Mouse (Mus musculus): ENCODE measurements around the gene Tox3. TPM values are rescaled to one million over a fixed set of nuclear protein-coding genes. Genes with fewer than 3 reads are reported as not detected.

Gene Tox3
- total RNA-seq, 2 experiments from 2014 or later: 18.0 to 18.5 TPM

DNA sequence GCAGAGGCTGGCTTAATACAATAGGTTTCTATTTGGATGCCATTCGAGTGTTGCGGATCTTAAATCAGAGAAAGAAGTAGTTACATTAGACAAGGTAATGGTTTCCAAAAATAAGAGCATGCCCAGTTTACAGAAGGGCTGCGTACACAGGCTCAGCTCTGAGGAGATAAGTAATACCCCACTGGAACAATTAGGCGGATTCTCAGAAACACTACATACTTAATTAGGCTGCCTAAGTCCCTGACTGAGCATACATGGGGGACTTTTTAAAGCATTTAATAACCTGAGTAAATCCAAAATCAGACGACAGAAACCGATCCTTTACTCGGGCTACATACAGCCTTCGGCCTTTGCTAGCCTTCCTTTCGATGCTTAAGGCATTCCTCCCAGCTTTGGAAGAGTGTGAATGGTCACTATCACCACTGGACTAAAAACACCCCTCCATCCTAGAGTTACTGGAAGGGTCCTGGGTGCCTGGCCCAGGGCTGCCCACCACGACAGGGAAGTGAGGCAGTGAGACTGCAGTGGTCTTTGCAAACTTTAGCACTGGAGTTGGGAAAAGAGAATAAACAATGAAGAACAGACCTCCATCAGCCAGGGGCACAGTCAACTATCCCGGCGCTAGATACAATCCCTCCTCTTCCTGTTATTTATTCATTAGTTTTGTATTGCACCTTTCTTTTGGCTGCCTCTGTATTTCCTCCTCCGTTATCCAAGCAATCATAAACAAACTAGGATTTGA is 1.8 kb downstream of the Tox3 start:
- intact Hi-C loops (cut with DNase I): loop anchor here (5.0 to 10.0 kb wide), 4 partner anchors 148 to 492 kb away; no protein-coding TSS in a partner anchor
- no peak for DNase-seq (ENCODE audit: extremely low spot score in 1 of 2, low spot score in 2 of 2)

DNA sequence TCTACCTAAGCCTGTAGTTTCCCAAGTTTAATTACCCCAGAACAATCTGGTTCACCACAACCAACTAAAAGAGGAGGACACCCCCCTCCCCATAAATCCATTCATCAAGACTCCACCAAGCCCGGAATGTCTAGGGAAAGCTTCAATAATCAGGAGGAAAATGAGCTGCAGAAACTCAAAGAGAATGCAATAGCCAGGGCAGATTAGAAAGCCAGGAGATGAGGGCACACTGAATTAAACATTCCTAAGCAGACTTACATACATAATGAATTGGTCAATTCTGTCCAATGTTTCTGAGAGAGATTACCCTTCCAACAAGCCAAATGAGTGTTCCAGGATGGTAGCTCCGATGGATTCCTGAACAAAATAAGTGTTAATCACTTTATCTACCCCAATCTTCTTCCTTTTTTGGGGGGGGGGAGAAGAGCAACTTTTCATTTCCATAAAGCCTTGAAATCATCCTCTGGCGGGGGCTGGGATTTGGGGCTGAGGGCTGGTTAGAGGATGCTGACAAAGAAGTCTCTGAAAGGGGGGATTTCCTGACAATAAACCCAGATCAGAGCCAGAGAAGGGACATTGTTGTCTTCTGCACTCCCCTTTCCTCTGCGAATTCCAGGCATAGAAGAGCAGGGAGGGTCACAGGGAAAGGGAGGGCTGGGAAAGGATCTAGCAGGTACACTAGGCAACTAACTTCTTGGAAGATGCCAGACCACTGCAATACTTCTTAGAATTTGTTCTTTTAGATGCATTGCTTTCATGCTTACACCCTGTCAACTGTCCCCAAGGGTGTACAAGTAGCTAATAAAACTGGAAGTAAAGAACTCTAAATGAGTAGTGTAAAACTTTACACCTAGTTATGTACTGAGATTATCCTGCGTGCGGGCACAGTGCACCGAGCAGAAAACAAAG is 17.5 kb downstream of the Tox3 start:
- no peak for DNase-seq (ENCODE audit: extremely low spot score in 1 of 2, low spot score in 2 of 2)
- intact Hi-C loops (cut with DNase I): no loop called here

DNA sequence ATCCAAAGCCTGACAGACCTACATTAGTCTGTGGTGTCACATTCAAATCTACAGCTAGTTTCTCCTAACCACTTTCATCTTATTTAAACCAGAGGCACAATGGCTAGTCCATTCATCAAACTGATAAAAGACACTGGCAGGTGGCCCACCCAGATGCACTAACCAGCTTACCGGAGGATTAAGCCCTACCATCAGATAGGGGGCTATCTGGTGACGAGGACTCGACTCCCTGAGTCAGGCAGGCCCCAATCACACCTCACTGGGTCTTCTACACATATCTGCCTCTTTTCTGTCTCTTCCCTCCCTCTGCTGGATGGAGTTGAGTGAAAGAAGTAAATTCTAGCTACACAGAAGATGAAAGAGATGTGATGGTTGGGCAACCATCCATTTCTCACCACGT is 24.3 kb downstream of the Tox3 start:
- intact Hi-C loops (cut with DNase I): no loop called here

DNA sequence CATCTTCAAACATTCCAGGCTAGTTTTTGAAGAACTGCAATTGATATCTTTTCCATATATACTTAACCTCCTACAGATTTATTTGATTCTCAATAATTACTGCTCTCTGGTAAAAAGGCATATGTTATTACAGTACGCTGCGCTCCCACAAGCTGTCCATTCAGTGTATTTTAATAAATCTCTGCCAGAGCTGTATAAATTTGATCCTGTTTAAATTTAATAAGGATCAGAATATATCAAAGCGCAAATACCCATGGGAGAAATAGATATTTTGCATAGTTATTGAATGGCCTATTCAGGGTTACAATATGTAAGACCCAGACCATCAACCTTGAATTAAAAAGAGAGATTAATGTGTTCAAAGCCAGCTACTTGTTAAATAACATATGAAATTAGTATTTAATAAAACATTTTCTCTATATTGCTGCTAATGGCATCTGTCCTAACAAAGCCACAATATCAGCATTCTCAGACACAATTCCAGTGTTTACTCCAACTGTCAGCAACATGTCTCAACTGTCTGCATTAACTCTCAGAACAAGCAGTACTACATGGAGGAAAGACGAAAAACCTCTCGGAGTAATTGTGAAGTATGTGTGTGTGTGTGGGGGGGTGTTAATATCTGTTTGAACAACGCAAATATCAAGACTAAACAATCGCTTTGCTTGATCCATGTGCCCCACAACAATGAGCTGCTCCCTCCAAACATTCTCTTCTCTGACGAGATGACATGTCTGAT is 25.3 kb downstream of the Tox3 start:
- intact Hi-C loops (cut with DNase I): no loop called here
- DNase-seq (ENCODE audit: extremely low spot score in 1 of 2, low spot score in 2 of 2): no peak

More for the DNA sequence above, 24.3 kb downstream of the Tox3 start:
- DNase-seq (ENCODE audit: extremely low spot score in 1 of 2, low spot score in 2 of 2): no peak

DNA sequence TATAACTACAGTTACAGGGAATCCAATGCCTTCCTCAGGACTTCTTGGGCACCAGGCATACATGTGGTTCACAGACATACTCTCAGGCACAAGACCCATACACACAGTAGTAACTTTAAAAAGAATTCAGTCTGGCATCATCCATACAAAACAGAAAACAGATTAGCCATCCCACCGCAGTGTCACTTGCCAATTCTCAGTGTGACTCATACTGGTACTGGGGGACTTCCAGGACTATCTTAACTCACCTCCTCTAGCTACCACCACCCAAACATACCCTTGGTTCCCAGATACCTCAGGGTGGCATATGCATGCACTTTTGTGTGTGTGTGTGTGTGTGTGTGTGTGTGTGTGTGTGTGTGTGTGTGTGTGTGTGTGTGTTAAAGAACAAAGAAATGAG is 26.9 kb downstream of the Tox3 start:
- DNase-seq (ENCODE audit: extremely low spot score in 1 of 2, low spot score in 2 of 2): no peak
- intact Hi-C loops (cut with DNase I): no loop called here

DNA sequence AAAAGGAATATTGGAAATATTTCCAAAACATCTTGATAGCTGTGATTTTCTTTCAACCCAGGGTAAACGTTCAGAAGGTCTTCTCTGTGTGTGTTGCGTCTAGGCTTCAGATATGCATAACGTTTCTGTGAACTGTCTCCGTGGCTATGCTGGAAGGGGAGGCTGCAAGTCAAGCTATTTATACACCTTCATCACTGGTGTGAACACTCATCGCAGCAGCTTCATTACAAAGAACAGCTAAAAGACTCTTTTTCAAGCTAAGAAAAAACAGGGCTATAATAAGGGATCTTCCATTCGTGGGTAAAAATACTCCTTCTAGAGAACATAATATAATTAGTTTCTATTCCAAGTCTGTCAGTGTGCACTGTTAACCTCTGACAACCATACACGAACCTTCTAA is 33.8 kb downstream of the Tox3 start:
- DNase-seq (ENCODE audit: extremely low spot score in 1 of 2, low spot score in 2 of 2): no peak
- intact Hi-C loops (cut with DNase I): no loop called here

DNA sequence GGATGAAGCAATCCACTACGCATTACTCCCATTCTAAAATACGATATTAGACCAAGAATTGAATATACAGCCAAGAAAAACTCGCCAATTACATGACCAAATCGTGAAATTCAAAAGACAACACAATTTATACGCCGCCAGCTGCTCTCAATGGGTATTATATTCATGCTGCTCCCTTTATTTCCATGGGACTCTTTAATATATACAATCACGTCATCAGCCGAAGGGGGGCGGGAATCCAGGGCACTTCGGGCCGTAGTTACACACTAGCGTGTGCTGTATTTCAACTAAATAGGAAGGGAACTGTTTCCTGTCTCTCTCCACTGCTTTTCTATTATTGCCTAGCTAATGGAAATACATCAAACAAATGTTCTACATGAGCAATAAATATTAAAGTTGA is 45.2 kb downstream of the Tox3 start:
- peak in 1 of 2 experiments; percentile 21 for DNase-seq (ENCODE audit: extremely low spot score in 1 of 2, low spot score in 2 of 2)
- intact Hi-C loops (cut with DNase I): no loop called here

DNA sequence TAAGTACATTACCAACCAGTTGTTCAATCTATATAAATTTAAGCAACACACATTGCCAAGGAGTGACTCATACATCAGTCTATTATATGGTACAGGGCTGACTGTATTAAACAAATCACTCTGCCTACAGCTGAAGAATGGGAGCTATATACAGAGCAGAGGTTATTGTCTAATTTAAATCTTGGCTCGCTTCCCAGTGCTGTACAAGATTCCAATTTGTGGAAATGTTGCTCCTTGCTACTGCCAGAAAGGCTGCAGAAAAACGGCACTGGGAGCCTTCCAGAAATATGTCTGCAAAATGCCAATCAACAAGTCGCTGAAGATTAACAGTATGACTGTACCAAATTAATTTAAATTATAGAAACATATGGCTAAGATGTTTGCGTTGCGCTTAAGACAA is 45.9 kb downstream of the Tox3 start:
- intact Hi-C loops (cut with DNase I): no loop called here
- peak; percentile 22 to 53 for DNase-seq (ENCODE audit: extremely low spot score in 1 of 2, low spot score in 2 of 2)

DNA sequence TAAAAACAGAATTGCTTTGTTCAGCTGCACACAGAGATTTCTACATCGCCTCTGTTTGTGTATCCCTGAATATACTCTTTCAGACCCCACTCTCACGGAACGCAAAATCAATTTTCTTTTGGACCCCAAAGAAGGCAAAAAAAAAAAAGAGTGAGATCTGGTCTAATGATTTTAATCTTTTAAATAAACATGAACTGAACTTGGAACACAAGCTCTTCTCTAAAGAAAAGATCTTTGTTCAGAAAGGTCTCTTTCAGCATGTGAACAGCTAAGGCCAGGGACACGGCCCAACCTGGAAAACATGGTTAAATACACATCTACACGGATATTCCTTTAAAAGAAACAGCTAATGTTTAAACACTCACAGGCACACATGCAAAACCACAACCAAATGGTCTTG is 46.6 kb downstream of the Tox3 start:
- intact Hi-C loops (cut with DNase I): no loop called here
- DNase-seq (ENCODE audit: extremely low spot score in 1 of 2, low spot score in 2 of 2): no peak

DNA sequence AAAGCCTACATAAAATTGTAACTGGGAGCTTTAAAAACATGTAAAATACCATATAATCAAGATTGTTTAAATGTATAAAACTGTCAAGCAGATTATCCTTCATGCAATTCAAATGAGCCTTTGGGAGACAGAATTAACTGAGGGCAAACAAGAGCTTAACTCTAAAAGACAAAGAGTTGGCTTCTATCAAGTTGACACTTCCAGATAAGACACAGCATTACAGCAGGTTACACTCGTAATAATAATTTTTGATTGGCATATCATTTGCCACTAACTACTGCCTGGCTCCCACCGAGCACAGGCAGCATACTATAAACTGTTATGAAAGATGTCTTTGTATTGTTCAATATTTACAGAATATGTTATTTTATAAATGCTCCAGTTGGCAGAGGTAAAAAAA is 47.2 kb downstream of the Tox3 start:
- intact Hi-C loops (cut with DNase I): no loop called here
- DNase-seq (ENCODE audit: extremely low spot score in 1 of 2, low spot score in 2 of 2): no peak

DNA sequence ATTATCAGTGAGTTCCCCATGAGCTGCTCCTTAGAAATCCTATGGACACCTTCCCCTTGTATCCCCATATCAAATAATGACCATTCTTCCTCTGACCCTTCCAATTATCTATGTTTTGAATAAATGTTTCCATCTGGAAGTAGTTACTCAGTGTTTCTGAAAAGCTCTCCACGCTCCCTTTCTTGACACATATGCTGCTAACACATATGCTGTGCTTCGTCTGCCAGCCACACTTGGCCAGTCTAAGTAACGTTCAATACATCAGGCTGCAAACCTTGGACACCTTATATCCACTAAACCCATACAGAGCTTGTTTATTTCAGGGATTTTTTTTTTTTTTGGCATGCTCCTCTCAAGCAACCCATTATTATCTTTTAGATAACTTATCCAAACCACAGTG is 54.1 kb downstream of the Tox3 start:
- no peak for DNase-seq (ENCODE audit: extremely low spot score in 1 of 2, low spot score in 2 of 2)
- intact Hi-C loops (cut with DNase I): no loop called here

DNA sequence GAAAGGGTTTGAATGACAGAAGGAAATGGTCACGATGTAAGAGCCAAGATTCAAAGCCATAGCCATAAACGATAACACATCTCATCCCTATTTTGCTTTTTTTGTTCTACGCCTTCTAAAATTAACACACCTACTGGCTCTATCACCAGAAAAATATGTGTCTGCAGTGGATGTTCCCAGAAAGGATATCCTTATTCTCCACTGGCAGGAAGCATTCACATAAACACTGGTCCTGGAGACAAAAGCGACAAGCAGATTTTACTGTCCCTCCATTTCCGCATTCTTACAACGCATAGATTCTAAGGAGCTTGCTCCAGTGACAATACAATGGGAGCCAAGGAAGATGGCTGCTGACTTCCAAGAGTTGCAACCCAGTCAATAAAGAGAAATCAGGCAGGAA is 57.3 kb downstream of the Tox3 start:
- no peak for DNase-seq (ENCODE audit: extremely low spot score in 1 of 2, low spot score in 2 of 2)
- intact Hi-C loops (cut with DNase I): no loop called here

DNA sequence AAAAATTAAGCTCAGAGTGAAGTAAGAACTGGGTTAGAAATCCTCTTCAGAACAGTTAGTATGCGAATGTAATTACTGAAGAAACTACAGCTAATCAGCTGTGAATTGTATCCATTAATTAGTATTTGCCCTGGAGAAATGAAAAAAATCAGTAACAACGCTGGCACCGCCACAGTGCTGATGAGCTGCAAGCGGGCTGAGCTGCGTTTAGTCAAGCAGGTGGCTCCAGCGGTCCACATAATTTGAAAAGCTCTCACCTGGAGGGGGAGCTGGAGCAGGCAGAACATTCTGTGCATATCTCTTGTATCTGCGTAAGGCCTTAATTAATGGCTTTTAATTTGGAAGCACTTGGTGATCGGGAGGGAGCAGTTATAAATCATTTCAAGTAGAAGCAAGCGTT is 71.4 kb downstream of the Tox3 start:
- DNase-seq (ENCODE audit: extremely low spot score in 1 of 2, low spot score in 2 of 2): no peak
- intact Hi-C loops (cut with DNase I): no loop called here

DNA sequence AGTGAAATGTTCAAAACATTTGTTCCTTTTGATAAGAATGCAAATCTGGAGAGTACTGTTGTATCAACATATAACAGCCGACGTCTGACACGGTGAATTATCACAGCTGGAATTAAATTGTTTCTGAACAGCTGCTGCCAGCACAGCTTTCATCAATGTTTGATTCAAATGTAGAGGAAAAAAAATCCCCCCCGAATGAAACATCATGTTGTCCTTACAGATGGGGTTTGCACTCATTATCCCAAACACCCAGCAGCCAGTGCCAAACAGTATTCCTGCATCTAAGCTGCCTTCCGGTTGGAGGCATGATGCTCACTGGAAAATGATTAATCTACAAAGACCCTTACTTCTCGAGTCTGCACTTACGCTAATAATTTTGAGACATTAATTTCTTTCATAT is 75.0 kb downstream of the Tox3 start:
- intact Hi-C loops (cut with DNase I): no loop called here
- DNase-seq (ENCODE audit: extremely low spot score in 1 of 2, low spot score in 2 of 2): no peak

DNA sequence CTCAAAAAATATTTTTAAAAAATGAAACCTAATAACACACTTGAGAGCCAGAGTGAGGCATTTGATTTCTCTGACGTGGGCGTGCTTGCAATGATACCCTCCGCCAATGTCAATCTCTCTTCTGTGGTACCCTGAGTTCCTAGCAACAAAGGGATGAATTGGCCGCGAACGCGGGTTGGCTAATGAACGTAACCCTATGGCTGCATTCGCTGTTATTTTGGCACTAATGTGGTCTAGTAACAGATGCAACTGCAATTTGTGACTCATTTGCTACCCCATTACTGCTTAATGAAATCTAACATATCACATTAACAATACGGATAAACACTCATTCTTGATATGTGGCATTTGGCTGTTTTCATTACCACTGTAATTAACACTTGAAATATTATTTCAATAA is 76.2 kb downstream of the Tox3 start:
- intact Hi-C loops (cut with DNase I): no loop called here
- DNase-seq (ENCODE audit: extremely low spot score in 1 of 2, low spot score in 2 of 2): no peak

DNA sequence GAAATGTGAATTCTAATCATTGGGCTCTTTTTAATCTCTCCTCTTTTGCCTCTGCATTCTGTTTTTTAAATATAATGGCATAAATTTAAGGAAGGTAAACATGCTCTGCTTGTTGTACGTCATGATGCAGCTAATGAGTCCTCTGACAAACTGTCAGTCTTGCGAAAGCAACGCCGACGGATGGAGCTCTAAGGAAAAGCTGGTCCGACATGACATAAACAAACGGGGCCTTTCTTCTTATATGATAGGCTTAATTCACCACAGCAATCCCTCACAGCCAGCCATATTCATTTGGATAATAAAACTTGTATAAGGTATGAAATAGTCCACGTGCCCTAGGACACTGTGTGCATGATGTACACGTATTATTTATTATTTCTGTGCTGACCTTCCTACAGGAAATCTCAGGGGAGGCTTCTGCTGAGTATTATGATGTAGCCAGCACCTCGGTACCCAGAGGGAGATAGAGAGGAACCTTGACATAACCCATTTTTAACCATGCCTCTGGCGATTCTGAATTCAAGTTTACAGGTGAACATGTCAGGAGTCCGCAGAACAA is 80.4 kb downstream of the Tox3 start:
- DNase-seq (ENCODE audit: extremely low spot score in 1 of 2, low spot score in 2 of 2): no peak
- intact Hi-C loops (cut with DNase I): no loop called here

DNA sequence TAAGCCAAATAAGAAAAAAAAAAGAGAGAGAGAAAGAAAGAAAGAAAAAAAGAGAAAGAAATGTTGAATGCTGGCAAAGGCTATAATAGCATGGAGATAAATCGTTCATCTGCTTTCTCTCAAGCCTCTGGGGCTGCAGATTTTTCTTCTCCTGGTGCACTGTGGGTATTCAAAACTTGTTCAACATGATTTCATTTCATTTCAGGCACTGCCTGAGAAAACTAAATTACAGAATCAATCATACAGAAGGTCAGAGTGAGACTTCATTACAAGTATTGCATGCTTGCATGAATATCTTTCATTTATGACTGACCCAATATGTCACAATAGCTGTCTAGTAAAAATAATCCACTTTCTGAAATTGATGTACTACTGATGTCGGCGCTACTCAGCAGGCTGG is 81.2 kb downstream of the Tox3 start:
- DNase-seq (ENCODE audit: extremely low spot score in 1 of 2, low spot score in 2 of 2): no peak
- intact Hi-C loops (cut with DNase I): no loop called here

DNA sequence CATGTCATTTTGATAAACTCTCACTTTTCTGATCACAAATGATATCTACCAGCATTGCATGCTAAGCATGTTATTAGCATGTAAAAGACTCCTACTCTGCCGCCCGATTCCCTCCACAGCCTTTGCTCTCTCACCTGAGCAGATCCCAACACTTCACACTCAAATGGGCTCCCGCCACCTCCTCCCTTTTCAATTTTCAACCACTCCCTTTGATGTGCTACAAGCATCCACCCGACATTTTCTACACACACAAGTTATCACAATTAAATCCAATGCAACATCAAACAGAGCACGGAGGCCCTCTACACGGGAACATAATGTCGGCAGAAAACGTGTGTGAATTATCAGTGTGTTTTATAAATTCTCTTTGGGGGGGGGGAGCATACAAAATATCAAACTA is 81.9 kb downstream of the Tox3 start:
- no peak for DNase-seq (ENCODE audit: extremely low spot score in 1 of 2, low spot score in 2 of 2)
- intact Hi-C loops (cut with DNase I): no loop called here

DNA sequence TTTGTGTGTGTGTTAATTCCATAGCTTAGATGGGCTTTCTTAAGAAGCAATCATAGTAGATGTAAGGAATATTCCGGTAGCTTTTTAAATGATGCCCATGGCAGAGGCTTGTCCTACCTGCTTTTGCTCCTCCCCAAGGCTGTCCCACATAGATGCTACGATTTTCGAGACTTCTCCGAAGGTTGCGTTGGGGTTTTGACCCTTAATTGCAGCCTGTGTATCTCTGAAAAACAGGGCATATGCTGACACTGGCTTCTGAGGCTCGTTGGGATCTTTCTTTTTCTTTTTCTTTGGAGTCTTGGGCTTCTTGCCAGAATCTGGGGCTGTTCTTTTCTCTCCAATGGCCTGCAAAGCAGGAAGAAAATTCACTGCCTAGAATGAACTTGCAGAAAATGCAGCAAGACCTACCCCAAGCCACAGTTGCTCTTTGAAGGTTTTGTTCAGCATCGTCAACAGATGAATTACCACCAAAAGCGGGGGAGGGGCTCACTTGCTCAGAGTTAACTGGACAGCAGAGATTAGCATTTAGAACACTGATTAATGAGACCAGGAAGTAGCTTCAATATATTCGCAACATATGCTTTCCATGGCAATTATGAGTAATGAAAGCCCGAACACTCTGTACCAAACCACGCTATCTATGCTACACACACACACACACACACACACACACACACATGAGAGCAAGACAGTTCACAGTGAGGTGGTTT is 93.8 kb downstream of the Tox3 start:
- DNase-seq (ENCODE audit: extremely low spot score in 1 of 2, low spot score in 2 of 2): peak; percentile 19 to 33

More for the DNA sequence above, 93.8 kb downstream of the Tox3 start:
- intact Hi-C loops (cut with DNase I): no loop called here

Measured in left cerebral cortex, postnatal 10 days (tissue).